Comparison of ENCODE assay signal across 7 mouse cellular contexts in the genomic region with DNA sequence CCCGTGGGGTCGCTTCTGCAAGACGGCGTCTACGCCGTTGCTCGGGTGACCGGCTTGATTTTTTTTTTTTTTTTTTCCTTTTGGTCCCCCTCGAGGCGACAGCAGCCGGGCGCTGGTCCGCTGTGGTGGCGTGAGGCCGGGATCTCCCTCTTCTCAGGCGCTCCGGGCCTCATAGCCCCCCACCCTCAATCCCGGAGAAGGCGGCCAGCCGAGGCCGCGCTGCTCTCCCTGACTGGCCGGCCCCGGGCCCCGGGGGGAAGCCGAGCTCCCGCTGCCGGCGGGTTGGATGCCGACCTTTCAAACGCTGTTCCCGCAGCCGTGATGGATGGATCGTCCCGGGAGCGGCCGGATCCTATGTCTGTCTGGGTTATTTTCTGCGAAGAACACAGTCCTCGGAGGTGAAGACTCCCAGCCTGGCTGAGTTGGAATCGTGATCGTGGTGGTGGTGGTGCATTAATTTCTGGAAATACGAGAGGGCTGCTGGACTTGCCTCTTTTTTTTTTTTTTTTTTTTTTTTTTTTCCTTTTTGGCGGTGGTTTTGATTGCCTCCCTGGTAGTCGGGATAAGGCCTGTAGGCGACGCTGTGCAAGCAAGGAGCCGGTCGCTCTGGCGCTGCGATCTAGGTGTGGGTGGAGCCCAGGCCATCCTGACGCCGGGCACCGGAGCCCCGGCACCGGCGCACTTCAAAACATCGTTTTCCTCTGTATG. TPM values are rescaled to one million over a fixed set of nuclear protein-coding genes. Genes with fewer than 3 reads are reported as not detected.
A peak's percentile ranks its signal among the peaks of the same experiment; 100 is the strongest.
DNase-seq lines count a peak whose midpoint lies in the region; ATAC-seq lines count a peak whose summit lies in the region.

No protein-coding gene starts in this region.

- WGBS in intestine, embryonic 16.5 days = under 1% methylated on average over 56 of the region's 57 CpGs
- under 1% methylated on average over 56 of the region's 57 CpGs for WGBS in limb, embryonic 10.5 days
- WGBS in midbrain, embryonic 12.5 days = under 1% methylated on average over 48 of the region's 57 CpGs

- peak; percentile 87 for DNase-seq in adrenal gland, postnatal 10 days
- peak; percentile 75 for DNase-seq in embryo, embryonic 11.5 days (ENCODE audit: low read depth, low spot score)
- DNase-seq in gastrocnemius, postnatal 36 days = peak; percentile 72 to 75
- DNase-seq in limb, embryonic 10.5 days (ENCODE audit: low spot score) = peak; percentile 85
- peak; percentile 85 for DNase-seq in skeletal muscle tissue, adult 2 months (ENCODE audit: low read depth, low spot score)

- H3K4me3 ChIP-seq in intestine, embryonic 16.5 days (ENCODE audit: low read length) = peak overlapping the region; percentile 98
- peak overlapping the region; percentile 86 for H3K4me3 ChIP-seq in limb, embryonic 10.5 days
- peak overlapping the region; percentile 79 for H3K4me3 ChIP-seq in midbrain, embryonic 12.5 days

- peak; percentile 69 for ATAC-seq in intestine, embryonic 16.5 days
- peak; percentile 70 for ATAC-seq in midbrain, embryonic 12.5 days (ENCODE audit: low FRiP score, low read depth)

- intact Hi-C loops in gastrocnemius, postnatal 36 days (cut with DNase I) = loop anchor here (5.0 kb wide), 1 partner anchor 63 kb away; no protein-coding TSS in a partner anchor

- no peaks in the 10 kb centered on the region for H3K27me3 ChIP-seq in intestine, embryonic 16.5 days (replicated peaks; ENCODE audit: control insufficient read depth, insufficient read depth, low read length)
- no peaks in the 10 kb centered on the region for H3K27me3 ChIP-seq in limb, embryonic 10.5 days (ENCODE audit: low read depth, poor library complexity, severe bottlenecking)
- H3K27me3 ChIP-seq in midbrain, embryonic 12.5 days = no peaks in the 10 kb centered on the region

- H3K27ac ChIP-seq in intestine, embryonic 16.5 days (ENCODE audit: low read length) = peak overlapping the region; percentile 100
- H3K27ac ChIP-seq in limb, embryonic 10.5 days = peak overlapping the region; percentile 96
- H3K27ac ChIP-seq in midbrain, embryonic 12.5 days (replicated peaks) = peak overlapping the region; percentile 98

- H3K4me2 ChIP-seq in intestine, embryonic 16.5 days (ENCODE audit: low read depth, low read length) = peak overlapping the region; percentile 89
- peak overlapping the region; percentile 78 for H3K4me2 ChIP-seq in midbrain, embryonic 12.5 days (replicated peaks)

- H3K9ac ChIP-seq in intestine, embryonic 16.5 days (ENCODE audit: low read depth, low read length) = peak overlapping the region; percentile 100
- peak overlapping the region; percentile 97 for H3K9ac ChIP-seq in midbrain, embryonic 12.5 days (replicated peaks)

- no peaks in the 10 kb centered on the region for H3K9me3 ChIP-seq in intestine, embryonic 16.5 days (ENCODE audit: control insufficient read depth, low read length)
- H3K9me3 ChIP-seq in limb, embryonic 10.5 days (replicated peaks) = no peaks in the 10 kb centered on the region
- no peaks in the 10 kb centered on the region for H3K9me3 ChIP-seq in midbrain, embryonic 12.5 days

- no peaks in the 10 kb centered on the region for H3K36me3 ChIP-seq in intestine, embryonic 16.5 days (ENCODE audit: control insufficient read depth, insufficient read depth, low read length)
- H3K36me3 ChIP-seq in limb, embryonic 10.5 days = no peaks in the 10 kb centered on the region
- no peaks in the 10 kb centered on the region for H3K36me3 ChIP-seq in midbrain, embryonic 12.5 days

- H3K4me1 ChIP-seq in intestine, embryonic 16.5 days (ENCODE audit: control insufficient read depth, insufficient read depth, low read length) = peaks cover 9% of the 10 kb centered on the region
- peaks cover 29% of the 10 kb centered on the region for H3K4me1 ChIP-seq in limb, embryonic 10.5 days
- H3K4me1 ChIP-seq in midbrain, embryonic 12.5 days = peaks cover 31% of the 10 kb centered on the region

RNA-seq across cellular contexts. Expression of a gene that starts 0.8 kb away (rescaled TPM):
- 10 to 100 TPM; 38.2 to 46.9 TPM for total RNA-seq in adrenal gland, postnatal 10 days (2021)
- 10 to 100 TPM; 17.5 to 20.8 TPM for total RNA-seq in gastrocnemius, postnatal 36 days (2021)
- 11.2 and 12.5 TPM in 2 replicates for polyA plus RNA-seq in intestine, embryonic 16.5 days (2015; fragmentation: Nextera tagmentation; extraction: Ambion mirVana)
- polyA plus RNA-seq in limb, embryonic 10.5 days (2016; fragmentation: Nextera tagmentation; extraction: Ambion mirVana) = 16.4 and 19.7 TPM in 2 replicates
- 23.8 and 24.7 TPM in 2 replicates for polyA plus RNA-seq in midbrain, embryonic 12.5 days (2016; fragmentation: Nextera tagmentation; extraction: Ambion mirVana)

Comparison
In these comparisons a context has a peak if more than half of its experiments do, and no peak if none do; other contexts are left out.
1. Peak in every context shown above with its lines: DNase-seq, ATAC-seq, H3K4me3 ChIP-seq and H3K27ac ChIP-seq.